ENCODE assay signal across 11 mouse cellular contexts in genomic region chr14:54231176-54231956, GRCm38 (mm10). TPM values are rescaled to one million over a fixed set of nuclear protein-coding genes. Genes with fewer than 3 reads are reported as not detected.
DNase-seq lines count a peak whose midpoint lies in the region; ATAC-seq and TF ChIP-seq lines count a peak whose summit lies in the region.
"Had no signal": no experiment of that assay in that cellular context is flagged by ENCODE, and none has a peak within 500 bp of the region (broad histone marks: within the 10 kb centered on the region; RNA-seq: fewer than 3 reads in every experiment).

No protein-coding gene starts in this region.

- TF ChIP-seq CTCF in ES-Bruce4 (IDR thresholded peaks at IDR 0.05; ENCODE audit: low read depth, low read length), result no peak

- no peak for TF ChIP-seq POLR2A in ES-Bruce4 (IDR thresholded peaks at IDR 0.05; ENCODE audit: insufficient read depth, low read length)

- H3K9ac ChIP-seq in midbrain, embryonic 12.5 days (replicated peaks), result no peak overlapping the region
- peak overlapping the region; percentile 45 for H3K9ac ChIP-seq in ES-Bruce4 (ENCODE audit: low read depth, poor library complexity, severe bottlenecking)
- H3K9ac ChIP-seq in intestine, embryonic 14.5 days (ENCODE audit: low read length), result no peak overlapping the region

- no peak for DNase-seq in midbrain, embryonic 10.5 days (ENCODE audit: low spot score)
- DNase-seq in intestine, embryonic 14.5 days (ENCODE audit: low spot score), result no peak
- peak; percentile 72 for DNase-seq in thymus, postnatal 14 days
- DNase-seq in left cerebral cortex, postnatal 36 days (ENCODE audit: low spot score in 2 of 2), result no peak
- no peak for DNase-seq in kidney, adult 9 months
- DNase-seq: gastrocnemius, postnatal 25 days had no signal

- 0 out of 2 replicates have a peak overlapping the region, but pooled peaks have one; percentile 22 for H3K27ac ChIP-seq in midbrain, embryonic 12.5 days (replicated peaks)
- H3K27ac ChIP-seq in midbrain, embryonic 10.5 days (replicated peaks), result no peak overlapping the region
- H3K27ac ChIP-seq in ES-Bruce4 (ENCODE audit: insufficient read depth, low read length), result no peak overlapping the region
- H3K27ac ChIP-seq in intestine, embryonic 14.5 days (ENCODE audit: low read depth), result no peak overlapping the region

- H3K36me3 ChIP-seq in midbrain, embryonic 12.5 days, result peaks cover 10% of the 10 kb centered on the region; the same call in 1 of the 2 replicates
- peaks cover 16% of the 10 kb centered on the region for H3K36me3 ChIP-seq in midbrain, embryonic 10.5 days
- H3K36me3 ChIP-seq in ES-Bruce4 (ENCODE audit: control insufficient read depth, insufficient read depth, low read length, poor library complexity, severe bottlenecking), result no peaks in the 10 kb centered on the region
- peaks cover 18% of the 10 kb centered on the region for H3K36me3 ChIP-seq in intestine, embryonic 14.5 days (ENCODE audit: control insufficient read depth, insufficient read depth, low read length)

- intact Hi-C loops in left cerebral cortex, postnatal 36 days (cut with DNase I), result no loop called here

- no peaks in the 10 kb centered on the region for H3K9me3 ChIP-seq in midbrain, embryonic 12.5 days
- H3K9me3 ChIP-seq in midbrain, embryonic 10.5 days (replicated peaks), result no peaks in the 10 kb centered on the region
- H3K9me3 ChIP-seq in ES-Bruce4 (replicated peaks; ENCODE audit: control insufficient read depth, insufficient read depth, low read length, poor library complexity, severe bottlenecking), result no peaks in the 10 kb centered on the region
- no peaks in the 10 kb centered on the region for H3K9me3 ChIP-seq in intestine, embryonic 14.5 days (ENCODE audit: control insufficient read depth, low read length)

- 90% methylated on average over 21 of the region's 21 CpGs for WGBS in midbrain, embryonic 12.5 days
- 85% methylated on average over 21 of the region's 21 CpGs for WGBS in midbrain, embryonic 10.5 days
- WGBS in intestine, embryonic 14.5 days, result 69% methylated on average over 21 of the region's 21 CpGs

- no peak overlapping the region for H3K4me3 ChIP-seq in midbrain, embryonic 12.5 days
- no peak overlapping the region for H3K4me3 ChIP-seq in midbrain, embryonic 10.5 days
- H3K4me3 ChIP-seq in ES-Bruce4 (ENCODE audit: low read depth, low read length), result peak overlapping the region; percentile 31
- H3K4me3 ChIP-seq in intestine, embryonic 14.5 days (ENCODE audit: low read depth, low read length), result no peak overlapping the region

- no peak for ATAC-seq in midbrain, embryonic 12.5 days (ENCODE audit: low FRiP score, low read depth)
- ATAC-seq in intestine, embryonic 14.5 days (replicated peaks; ENCODE audit: low FRiP score, low TSS enrichment, low read depth), result no peak

- no peak overlapping the region for H3K4me2 ChIP-seq in midbrain, embryonic 12.5 days (replicated peaks)
- H3K4me2 ChIP-seq in intestine, embryonic 14.5 days (ENCODE audit: low read length), result peak overlapping the region; percentile 13; the same call in 1 of the 2 replicates

- H3K27me3 ChIP-seq in midbrain, embryonic 12.5 days, result peaks cover 13% of the 10 kb centered on the region; the same call in 1 of the 2 replicates
- H3K27me3 ChIP-seq in midbrain, embryonic 10.5 days (ENCODE audit: low read depth, poor library complexity, severe bottlenecking), result peaks cover 7% of the 10 kb centered on the region
- no peaks in the 10 kb centered on the region for H3K27me3 ChIP-seq in ES-Bruce4 (ENCODE audit: control insufficient read depth, insufficient read depth, low read length, poor library complexity, severe bottlenecking)
- H3K27me3 ChIP-seq in intestine, embryonic 14.5 days (replicated peaks; ENCODE audit: control insufficient read depth, insufficient read depth, low read length), result no peaks in the 10 kb centered on the region

- H3K4me1 ChIP-seq in midbrain, embryonic 12.5 days, result peaks cover 28% of the 10 kb centered on the region
- H3K4me1 ChIP-seq in midbrain, embryonic 10.5 days, result peaks cover 33% of the 10 kb centered on the region
- H3K4me1 ChIP-seq in ES-Bruce4 (ENCODE audit: control insufficient read depth, insufficient read depth, low read length), result peaks cover 8% of the 10 kb centered on the region
- H3K4me1 ChIP-seq in intestine, embryonic 14.5 days (replicated peaks; ENCODE audit: control insufficient read depth, insufficient read depth, low read length), result peaks cover 42% of the 10 kb centered on the region

- TF ChIP-seq EP300 in ES-Bruce4 (IDR thresholded peaks at IDR 0.05; ENCODE audit: insufficient read depth, low read depth, low read length), result no peak

RNA-seq across cellular contexts. Expression of gene Dad1, which starts 22.5 kb away (rescaled TPM):
- 220 and 224 TPM in 2 replicates for polyA plus RNA-seq in midbrain, embryonic 12.5 days (2016; fragmentation: Nextera tagmentation; extraction: Ambion mirVana)
- 242 and 244 TPM in 2 replicates for polyA plus RNA-seq in midbrain, embryonic 10.5 days (2016; fragmentation: Nextera tagmentation; extraction: Ambion mirVana)
- 119 and 129 TPM in 2 replicates for polyA plus RNA-seq in ES-Bruce4 (2011; ENCODE audit: insufficient read depth, insufficient read length, low read depth, missing spikeins)
- 414 and 449 TPM in 2 replicates for polyA plus RNA-seq in intestine, embryonic 14.5 days (2014; fragmentation: Nextera tagmentation; extraction: Ambion mirVana)
- 100 to 1,000 TPM; 114 to 126 TPM for total RNA-seq in left cerebral cortex, postnatal 36 days (2021)

RNA-seq across cellular contexts. Expression of gene Abhd4, which starts 22.6 kb away (rescaled TPM):
- polyA plus RNA-seq in midbrain, embryonic 12.5 days (2016; fragmentation: Nextera tagmentation; extraction: Ambion mirVana), result 36.6 and 38.3 TPM in 2 replicates
- 36.7 and 41.5 TPM in 2 replicates for polyA plus RNA-seq in midbrain, embryonic 10.5 days (2016; fragmentation: Nextera tagmentation; extraction: Ambion mirVana)
- polyA plus RNA-seq in ES-Bruce4 (2011; ENCODE audit: insufficient read depth, insufficient read length, low read depth, missing spikeins), result 102 and 109 TPM in 2 replicates
- 46.9 and 53.5 TPM in 2 replicates for polyA plus RNA-seq in intestine, embryonic 14.5 days (2014; fragmentation: Nextera tagmentation; extraction: Ambion mirVana)
- total RNA-seq in left cerebral cortex, postnatal 36 days (2021), result 10 to 100 TPM; 45.9 to 53.4 TPM

RNA-seq across cellular contexts. Expression of gene Olfr49, which starts 53.4 kb away (rescaled TPM):
- not detected in 2 replicates for polyA plus RNA-seq in midbrain, embryonic 12.5 days (2016; fragmentation: Nextera tagmentation; extraction: Ambion mirVana)
- polyA plus RNA-seq in midbrain, embryonic 10.5 days (2016; fragmentation: Nextera tagmentation; extraction: Ambion mirVana), result not detected in 2 replicates
- polyA plus RNA-seq in ES-Bruce4 (2011; ENCODE audit: insufficient read depth, insufficient read length, low read depth, missing spikeins), result not detected in 2 replicates
- polyA plus RNA-seq in intestine, embryonic 14.5 days (2014; fragmentation: Nextera tagmentation; extraction: Ambion mirVana), result not detected in 2 replicates
- total RNA-seq in left cerebral cortex, postnatal 36 days (2021), result not detected
- total RNA-seq: common myeloid progenitor, adult 5-6 weeks; gastrocnemius, postnatal 25 days had no signal
- polyA plus RNA-seq: hindbrain, embryonic 11.5 days; liver, embryonic 11.5 days had no signal
